Mouse (Mus musculus) heart, postnatal 36 days (tissue): Measurements from ENCODE around the gene Cnksr1. TPM values are rescaled to one million over a fixed set of nuclear protein-coding genes. Genes with fewer than 3 reads are reported as not detected.
A peak's percentile ranks its signal among the peaks of the same experiment; 100 is the strongest.

Experiments used
- DNase-seq, 2 experiments: peaks; one replicate each; pipeline ENCODE4 v3.0.0; 2021 to 2022
- intact Hi-C: fragments of 180-260 bp; cut with DNase I; formaldehyde crosslinking; loops from one replicate; pipeline ENCODE4 v1.15.1; 2025
- total RNA-seq, 2 experiments: library from RNA; stranded (reverse); gene quantifications; 2 replicates each; pipeline ENCODE4 v1.2.3; 2021

Cnksr1 gene
- total RNA-seq, 2 experiments from 2014 or later: 4.7 to 5.5 TPM

- intact Hi-C loops: no loop called here
- DNase-seq: peak; percentile 33 to 44
Observed at GRCm38 (mm10) chr4:134253722-134254324, 15.6 kb upstream of the Cnksr1 start, which contains the start of gene Grrp1. Gene Grrp1, minus strand, starts transcription at chr4:134254106.

DNA sequence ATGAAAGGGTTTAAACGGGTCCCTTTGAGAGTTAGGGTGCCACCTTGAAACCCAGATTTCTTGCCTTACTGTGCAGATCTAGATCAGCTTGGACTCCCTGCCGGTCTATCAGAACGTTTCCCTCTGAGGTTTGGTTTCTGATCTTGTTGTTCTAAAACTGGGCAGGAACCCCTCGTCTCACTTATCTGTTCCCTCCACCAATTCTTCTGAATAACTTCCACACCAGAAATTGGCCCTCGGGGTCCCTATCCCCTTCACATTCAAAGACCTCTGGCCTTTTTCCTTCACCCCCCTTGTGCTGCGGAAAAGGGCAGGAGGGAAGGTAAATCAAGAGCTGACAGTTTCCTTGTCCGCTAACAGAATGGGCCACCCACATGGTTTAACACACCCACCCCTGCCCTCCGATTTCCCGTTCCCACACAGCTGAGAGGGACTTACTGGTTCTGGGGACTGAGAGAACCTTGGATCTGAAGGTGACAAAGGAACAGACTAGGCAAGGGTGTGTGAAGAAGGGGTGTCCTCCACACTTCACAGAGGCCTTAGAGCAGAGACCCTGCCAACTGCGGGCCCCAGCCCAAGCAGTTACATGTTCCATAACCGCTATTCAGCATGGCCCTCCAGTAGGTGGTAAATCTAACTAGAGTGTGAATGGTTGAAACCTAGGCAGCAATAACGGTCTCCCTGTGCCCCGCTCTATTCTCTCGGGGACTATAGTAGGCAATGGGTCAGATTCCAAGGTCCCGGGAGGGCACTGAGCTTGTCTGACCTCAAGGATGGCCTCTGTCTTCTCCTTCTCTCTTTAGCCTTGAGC is 14.9 kb upstream of the Cnksr1 start:
- DNase-seq: no peak
- intact Hi-C loops: no loop called here

DNA sequence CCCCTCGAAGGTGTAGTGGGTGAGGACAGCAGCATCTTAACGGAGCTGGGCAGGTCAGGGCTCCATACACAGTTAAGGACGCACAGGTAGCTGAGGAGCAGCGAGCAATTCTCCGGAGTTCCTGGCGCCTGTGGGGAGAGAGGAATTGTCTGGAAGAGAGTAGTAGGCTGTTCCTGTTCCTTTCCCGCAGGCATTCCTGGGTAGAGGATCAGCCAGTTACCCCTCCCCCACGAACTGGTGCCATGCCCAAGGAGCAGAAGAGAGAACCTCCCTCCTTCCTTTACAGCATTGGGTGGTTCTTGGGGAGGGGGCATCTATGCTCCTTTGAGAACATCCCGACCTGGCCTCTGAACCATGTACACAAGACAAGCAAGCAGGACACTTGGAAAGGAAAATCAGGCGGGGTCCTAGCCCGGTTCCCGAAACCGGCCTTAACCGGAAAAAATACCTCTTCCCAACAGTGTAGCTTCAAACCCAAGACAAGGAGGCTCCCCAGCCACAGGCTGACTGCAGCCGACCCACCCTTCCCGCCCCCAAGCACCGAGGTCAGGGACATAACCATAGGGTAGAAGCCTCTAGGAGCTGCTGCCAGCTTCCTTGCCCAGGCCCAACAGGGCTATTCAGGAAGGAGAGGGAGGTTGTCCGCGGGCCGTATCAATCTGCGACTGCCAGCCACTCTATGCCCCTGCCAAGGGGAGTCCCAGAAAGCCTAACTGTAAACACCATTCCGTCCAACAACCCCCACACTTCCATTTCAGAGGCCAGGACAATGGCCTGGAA is 14.1 kb upstream of the Cnksr1 start:
- intact Hi-C loops: no loop called here
- peak; percentile 32 to 36 for DNase-seq

GRCm38 (mm10) chr4:134251241-134252130 is 13.3 kb upstream of the Cnksr1 start:
- intact Hi-C loops: loop anchor here (2.0 kb wide), 1 partner anchor 17 kb away; no protein-coding TSS in a partner anchor

DNA sequence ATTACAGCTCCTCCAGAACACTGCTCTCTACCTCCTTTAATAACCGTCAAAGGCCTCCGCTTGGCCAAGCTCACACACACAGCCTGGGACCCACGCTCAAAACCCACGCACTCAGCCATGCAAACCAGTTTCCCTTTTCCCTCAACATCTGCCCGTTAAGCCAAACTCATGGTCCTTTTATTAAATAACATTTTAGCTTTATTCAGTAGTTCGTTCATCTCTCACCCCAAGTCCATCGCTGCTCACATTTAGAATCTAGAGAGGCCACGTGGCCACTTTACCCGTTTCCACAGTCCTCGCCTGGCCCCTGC is 12.7 kb upstream of the Cnksr1 start:
- intact Hi-C loops: loop anchor here (2.0 kb wide), 1 partner anchor 18 kb away; no protein-coding TSS in a partner anchor

More at GRCm38 (mm10) chr4:134251241-134252130, 13.3 kb upstream of the Cnksr1 start:
- peak; percentile 42 to 49 for DNase-seq

DNA sequence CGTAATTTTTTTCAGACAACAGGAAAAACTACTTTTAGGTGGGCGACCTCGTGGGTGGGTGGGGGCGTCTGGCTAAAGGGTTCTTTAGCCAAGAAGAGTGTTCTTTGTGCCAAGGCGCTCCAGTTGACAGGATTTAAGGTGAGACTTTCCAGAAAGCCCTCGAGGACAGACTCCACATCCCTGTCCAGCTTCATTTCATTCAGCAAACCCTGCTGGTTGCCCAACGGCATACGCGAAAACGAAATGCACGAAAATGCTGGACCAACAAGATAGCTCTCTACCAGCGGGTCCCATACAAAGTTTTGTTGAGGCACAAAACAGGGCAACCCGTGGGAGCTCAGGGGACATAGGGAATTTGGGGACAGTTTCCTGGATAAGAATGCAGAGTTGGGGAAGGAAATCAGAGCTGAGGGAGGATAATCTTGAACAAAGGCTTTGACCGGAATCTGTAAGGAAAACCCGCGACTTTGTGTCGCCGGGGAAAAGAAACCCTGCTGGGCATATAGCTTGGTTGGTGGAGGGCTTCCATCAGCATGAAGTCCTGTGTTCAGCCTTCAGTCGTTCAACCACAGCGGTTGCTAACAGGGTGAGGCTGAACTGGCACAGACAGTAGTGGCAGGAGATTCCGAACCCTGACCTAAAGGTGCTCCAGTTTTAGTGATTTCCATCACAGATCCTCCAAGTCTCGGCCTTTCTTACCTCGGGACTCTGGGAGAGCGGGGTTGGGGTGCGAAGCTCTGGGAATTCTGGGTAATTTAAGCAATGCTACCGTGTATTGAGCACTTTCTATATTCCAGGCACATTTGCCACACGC is 12.1 kb upstream of the Cnksr1 start:
- no peak for DNase-seq
- intact Hi-C loops: loop anchor here (2.0 kb wide), 1 partner anchor 18 kb away; no protein-coding TSS in a partner anchor

More for the DNA sequence above, 12.7 kb upstream of the Cnksr1 start:
- DNase-seq: no peak

GRCm38 (mm10) chr4:134249651-134250050 is 11.5 kb upstream of the Cnksr1 start:
- DNase-seq: peak; percentile 84 to 86

GRCm38 (mm10) chr4:134246719-134247258 is 8.6 kb upstream of the Cnksr1 start, which contains the start of gene Gm30191:
Gene Gm30191, plus strand, starts transcription at chr4:134246935.
- no peak for DNase-seq
- intact Hi-C loops: loop anchor here (1.0 to 10.0 kb wide), 2 partner anchors 42 to 228 kb away; no protein-coding TSS in a partner anchor

More at GRCm38 (mm10) chr4:134249651-134250050, 11.5 kb upstream of the Cnksr1 start:
- intact Hi-C loops: loop anchor here (2.0 to 10.0 kb wide), 2 partner anchors 19 to 225 kb away; no protein-coding TSS in a partner anchor

DNA sequence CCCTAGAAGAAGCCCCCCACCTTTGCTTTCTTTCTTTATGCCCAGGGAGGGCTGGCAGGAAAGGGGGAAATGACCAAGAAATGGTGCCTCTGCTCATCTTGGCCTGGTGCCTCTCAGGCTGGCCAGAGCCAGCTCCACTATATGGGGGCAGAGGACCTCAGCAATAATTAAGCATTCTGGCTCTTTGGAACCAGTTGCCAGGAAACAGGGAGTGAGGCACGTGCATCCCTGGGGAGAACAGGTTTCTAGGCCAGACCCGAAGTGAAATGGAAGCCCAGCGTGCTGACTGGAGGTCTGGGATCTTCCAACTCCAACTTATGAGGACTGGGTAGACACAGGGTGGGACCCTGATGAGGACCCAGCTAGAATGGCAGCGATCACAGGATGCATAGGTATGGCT is 8.1 kb upstream of the Cnksr1 start:
- no peak for DNase-seq
- intact Hi-C loops: loop anchor here (10.0 kb wide), 1 partner anchor 229 kb away; no protein-coding TSS in a partner anchor

GRCm38 (mm10) chr4:134245148-134245843 is 7.1 kb upstream of the Cnksr1 start, which contains the start of gene Zfp593:
Gene Zfp593, minus strand, starts transcription at chr4:134245592.
- intact Hi-C loops: loop anchor here (1.0 to 10.0 kb wide), 2 partner anchors 58 to 230 kb away; partner anchors contain the start of gene Cep85
- DNase-seq: peak; percentile 97

DNA sequence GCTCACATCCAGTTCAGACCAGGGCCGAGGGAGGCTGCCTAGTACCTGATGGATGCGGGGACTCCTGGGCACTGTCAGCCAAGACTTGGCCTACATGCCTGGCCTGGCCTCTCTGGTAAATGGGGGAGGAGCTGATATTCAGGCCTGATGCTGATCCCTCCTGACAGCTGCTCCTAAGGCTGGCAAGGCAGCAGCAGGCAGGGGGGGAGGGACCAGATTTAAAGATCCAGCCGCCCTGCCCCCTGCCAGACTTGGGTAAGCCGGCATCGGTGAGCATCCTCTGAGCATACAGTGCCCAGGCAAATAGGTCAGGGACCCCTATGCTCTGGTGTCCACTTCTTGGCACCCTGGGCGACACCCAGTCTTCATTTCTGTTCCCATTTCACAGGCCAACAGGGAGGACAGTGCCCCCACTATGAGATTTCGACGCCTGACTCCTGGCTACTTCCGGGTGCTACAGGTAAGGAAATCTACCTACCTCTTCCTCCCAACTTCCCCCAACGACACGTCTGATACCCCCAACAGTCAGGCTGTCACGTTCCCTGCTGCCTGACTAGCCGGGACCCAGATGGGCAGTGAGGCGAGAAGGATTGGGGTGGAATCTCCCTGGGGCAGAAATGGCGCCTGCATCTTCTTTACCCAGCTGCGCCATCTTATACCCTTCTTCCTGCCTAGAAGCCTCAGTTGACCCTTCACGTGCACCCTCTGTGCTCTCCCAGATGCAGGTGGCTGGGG is 5.5 kb upstream of the Cnksr1 start, which contains the start of gene E130218I03Rik:
E130218I03Rik (plus strand) TSS at position 147 of the 735 bp plus-strand sequence.
- intact Hi-C loops: loop anchor here (10.0 kb wide), 1 partner anchor 231 kb away; no protein-coding TSS in a partner anchor
- DNase-seq: no peak

DNA sequence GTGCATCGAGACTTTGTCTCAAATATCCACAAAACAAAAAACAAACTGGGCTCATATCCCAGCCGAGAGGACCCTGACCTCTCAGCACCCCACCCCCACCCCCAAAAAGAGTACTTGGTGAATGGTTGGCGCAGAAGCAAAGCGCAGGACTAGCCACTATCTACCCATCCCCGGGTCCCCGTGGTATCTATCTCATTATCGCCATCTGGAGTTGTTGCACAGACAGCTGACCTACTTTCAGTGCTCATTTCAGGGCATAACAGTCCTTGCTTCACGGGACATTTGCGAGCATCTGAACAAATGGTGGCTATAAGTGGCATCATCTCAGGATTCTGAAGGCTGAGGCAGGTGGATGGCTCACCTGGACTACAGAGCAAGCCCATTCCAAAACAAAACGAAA is 487 bp upstream of the Cnksr1 start:
- intact Hi-C loops: no loop called here
- no peak for DNase-seq

- no peak for DNase-seq
- intact Hi-C loops: no loop called here
Observed at GRCm38 (mm10) chr4:134237582-134238278, 469 bp downstream of the Cnksr1 start.

DNA sequence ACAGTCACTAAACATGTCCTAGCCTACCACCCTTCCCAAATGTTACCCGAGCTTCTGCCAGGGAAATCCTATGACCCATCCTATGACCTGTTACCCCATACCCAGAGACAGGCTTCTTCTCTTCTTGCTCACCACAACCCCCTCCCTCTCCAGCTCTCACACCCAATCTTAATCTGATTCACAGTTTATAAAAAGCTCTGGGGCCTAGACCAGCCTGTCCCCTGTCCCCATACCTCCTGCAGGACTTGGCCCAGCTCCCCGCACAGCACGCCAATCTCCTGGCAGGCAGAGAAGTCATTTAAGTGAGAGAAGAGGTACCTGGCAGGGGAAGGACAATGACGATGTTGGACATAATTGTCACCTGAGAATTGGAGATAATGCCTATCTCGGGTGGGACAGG is 3.3 kb downstream of the Cnksr1 start:
- intact Hi-C loops: no loop called here
- peak in 1 of 2 experiments; percentile 49 for DNase-seq

GRCm38 (mm10) chr4:134230431-134230830 is 7.8 kb downstream of the Cnksr1 start:
- intact Hi-C loops: no loop called here
- DNase-seq: no peak

DNA sequence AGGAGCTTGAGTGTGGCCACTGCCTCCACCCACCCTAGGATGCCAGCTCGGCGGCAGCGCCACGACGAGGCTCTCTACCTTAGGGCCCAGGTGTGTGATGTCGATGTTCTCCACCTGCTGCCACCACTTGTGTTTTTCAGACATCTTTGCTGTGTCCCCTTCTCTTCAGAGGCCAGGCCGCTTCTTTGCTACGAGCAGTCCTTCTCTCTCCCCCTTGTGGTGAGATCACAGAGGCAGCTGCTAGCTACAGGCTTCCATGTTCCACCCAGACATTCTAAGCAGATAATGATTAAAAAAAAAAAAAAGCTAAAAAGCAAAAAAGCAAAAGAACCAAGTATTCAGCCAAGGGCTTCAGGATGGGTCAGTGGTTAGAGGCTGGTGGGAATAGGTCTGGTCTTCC is 11.0 kb downstream of the Cnksr1 start, which contains the start of gene Catsper4:
Catsper4 (minus strand) TSS at position 190 of the 400 bp plus-strand sequence.
- intact Hi-C loops: no loop called here
- no peak for DNase-seq
